Mouse (Mus musculus): Measurements from ENCODE around the gene Armc7.

Armc7 gene

DNA sequence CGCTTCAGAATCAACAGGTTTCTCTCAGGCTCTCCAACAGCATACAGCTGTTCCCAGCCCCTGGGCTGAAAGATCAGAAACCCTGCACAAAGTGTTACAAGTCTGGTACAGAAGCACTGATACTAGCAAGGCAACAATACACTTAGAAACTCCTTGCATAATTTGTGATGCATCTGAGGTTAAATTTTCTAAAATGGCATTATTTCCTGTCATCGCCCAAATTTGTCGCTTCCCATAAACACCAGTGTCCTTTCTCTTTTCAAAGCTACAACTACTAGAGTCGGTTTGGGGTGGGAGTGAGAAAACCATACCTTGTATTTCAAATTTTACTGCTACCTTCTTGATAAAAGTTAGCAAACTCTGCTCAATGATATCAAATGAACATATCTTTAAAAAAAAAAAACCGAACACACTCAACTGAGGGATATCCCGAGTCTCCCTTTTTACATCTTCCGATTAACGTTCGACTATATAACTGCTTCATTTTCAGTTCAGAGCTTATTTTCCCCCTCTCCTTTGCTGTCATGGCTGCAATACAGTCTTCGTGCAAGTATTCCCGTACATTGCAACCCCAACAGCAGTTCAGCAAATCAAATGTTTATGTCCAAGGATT is 59.4 kb downstream of the Armc7 start:
- no peak for DNase-seq

DNA sequence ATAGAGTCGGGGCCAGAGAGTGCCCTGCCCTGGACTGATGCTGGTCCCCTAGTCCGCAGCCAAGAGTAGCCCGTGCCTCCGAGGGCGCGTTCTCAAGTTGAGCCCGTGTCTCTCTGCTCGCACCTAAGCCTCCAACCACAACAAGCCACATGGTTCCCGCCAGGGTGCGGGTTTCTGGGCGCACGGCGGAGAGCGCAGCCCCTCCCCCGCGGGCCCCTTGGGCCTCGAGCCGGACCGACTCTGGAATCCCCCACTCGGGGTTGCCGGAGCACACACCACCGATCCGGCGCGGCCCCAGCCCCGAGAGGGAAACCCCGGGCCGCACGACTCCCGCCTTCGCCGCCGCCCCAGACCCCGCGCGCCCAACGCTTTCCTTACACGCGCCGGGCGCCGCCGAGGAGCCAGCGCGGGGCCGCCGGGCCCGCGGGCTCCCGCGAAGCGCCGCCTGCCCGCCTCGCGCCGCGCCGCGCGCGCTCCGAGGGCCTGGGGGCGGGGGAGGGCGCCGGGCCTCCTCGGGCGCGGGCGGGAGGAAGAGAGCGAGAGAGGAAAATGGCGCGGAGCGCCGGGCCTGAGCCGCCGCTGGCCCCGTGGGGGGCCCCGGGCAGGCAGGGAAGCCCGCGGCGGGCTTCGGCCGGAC is 60.1 kb downstream of the Armc7 start:
- DNase-seq, result peak; percentile 55 to 80

DNA sequence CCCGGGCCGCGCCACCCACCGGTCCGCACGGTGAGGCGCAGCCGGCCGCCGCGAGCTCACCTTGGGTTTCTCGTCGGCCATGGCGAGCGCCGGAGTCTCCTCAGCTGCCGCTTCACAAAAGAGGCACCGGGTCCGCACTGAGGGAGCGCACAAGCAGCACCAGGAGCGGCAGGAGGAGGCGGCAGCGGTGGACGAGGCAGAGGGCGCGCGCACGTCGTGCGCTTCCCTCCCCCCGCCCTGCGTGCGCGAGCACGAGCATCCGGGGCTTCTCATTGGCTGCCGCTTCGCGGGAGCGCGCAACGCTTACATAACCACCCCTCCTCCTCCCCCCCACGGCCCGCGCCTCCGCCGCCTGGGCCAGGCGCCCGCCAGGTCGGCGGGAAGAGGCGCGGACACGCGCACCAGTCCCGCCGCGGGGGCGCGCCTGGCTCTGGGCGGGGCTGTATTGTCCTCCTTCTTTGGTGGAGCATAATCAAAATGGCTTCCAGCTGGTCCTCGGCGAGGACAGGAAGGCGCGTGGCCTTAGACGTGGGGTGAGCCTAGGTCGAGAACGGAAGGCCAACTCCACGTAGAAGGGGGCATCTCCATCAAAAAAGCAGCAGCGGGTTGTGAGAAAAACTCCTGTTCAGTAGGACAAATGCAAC is 60.7 kb downstream of the Armc7 start, which contains the start of gene Sumo2:
TSS of gene Sumo2 (minus strand) at position 239 of the 644 bp plus-strand sequence.
- DNase-seq, result peak; percentile 98 to 99

DNA sequence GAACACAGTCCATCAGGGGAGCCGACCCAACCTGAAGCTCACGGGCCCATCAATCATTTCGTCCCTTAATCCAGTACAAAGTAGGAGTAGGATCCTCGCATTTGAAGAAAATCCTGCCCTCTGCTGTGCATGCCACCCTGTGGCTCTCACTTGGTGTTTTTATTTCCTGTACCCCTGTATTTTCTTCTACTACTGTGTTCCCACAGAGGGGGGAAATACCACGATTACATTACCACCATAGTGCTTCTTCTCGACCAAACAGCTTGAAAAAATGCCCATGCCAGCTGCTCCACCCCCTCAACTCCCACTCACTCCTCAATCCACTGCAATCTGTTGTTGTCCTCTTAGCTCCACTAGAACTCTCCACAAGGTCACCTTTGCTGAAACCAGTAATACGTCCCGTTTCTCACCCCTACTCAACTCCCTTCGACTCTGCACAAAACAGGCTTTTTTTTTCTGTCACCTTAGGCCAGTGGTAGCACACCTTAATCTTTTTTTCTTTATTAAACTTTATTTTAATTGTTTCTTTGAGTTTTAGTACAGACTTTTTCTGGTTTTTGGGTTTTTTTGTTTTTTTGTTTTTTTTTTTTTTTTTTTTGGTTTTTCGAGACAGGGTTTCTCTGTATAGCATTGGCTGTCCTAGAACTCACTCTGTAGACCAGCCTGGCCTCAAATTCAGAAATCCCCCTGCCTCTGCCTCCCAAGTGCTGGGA is 61.5 kb downstream of the Armc7 start:
- no peak for DNase-seq

DNA sequence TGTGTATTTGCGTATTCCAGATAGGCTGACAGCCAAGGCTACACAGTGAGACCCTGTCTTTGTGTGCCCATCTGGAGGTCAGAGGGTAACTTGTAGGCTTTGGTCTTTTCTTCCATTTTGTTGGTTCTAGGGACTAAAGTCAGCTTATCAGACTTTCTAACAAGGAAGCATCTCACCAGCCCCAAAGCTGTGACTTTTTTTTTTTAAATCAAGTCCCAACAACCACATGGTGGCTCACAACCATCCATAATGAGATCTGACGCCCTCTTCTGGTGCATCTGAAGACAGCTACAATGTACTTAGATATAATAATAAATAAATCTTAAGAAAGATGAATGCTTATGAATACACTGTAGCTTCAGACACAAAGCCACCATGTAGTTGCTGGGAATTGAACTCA is 62.6 kb downstream of the Armc7 start:
- DNase-seq, result no peak

Measured in kidney, postnatal 36 days (tissue).